Mouse (Mus musculus): ENCODE results near the gene Frem1.

DNA sequence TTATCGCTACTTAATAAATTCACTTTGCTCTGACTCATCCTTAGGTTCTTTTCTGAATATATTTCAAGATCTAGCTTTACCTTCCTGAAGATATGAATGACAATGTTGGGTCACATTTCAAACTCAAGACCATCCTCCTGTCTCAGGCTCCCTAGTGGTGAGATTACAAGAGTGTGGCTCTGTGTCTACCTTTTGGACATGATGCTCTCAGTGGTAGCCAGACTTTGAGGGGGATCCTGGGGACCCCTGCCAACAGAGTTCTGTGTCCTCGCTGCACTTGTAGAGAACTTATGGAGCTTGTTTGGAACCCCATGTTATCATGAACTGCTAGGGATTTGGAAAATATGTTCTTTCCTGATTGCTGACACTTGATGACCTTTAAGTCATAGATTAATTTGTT, 190.7 kb downstream of the Frem1 start:
- TF ChIP-seq CTCF (IDR thresholded peaks at IDR 0.05; ENCODE audit: low read depth, low read length) (no peak), POLR2A (IDR thresholded peaks at IDR 0.05; ENCODE audit: insufficient read depth, low read length) (no peak), EP300 (IDR thresholded peaks at IDR 0.05; ENCODE audit: insufficient read depth, low read depth, low read length) (no peak)
